Mouse (Mus musculus) liver, postnatal 0 days (tissue): Measurements from ENCODE around the gene Brk1. TPM values are rescaled to one million over a fixed set of nuclear protein-coding genes. Genes with fewer than 3 reads are reported as not detected.

ENCODE experiments used
- ATAC-seq: fragments of 200-750 bp; cut with Nextera tagmentation; 2 replicates; pipeline ENCODE4 v1.8.0; 2017; ENCODE audit warnings: mild to moderate bottlenecking, moderate library complexity
- DNase-seq: peaks from one replicate; pipeline ENCODE4 v3.0.0-alpha.2; 2016
- H3K27ac ChIP-seq: fragments of 300-500 bp; sonication (generic); 2 replicates; pipeline ENCODE4 v1.5.1; 2014; ENCODE audit warnings: antibody characterized with exemption, moderate library complexity, mild to moderate bottlenecking, low read depth
- H3K27me3 ChIP-seq: fragments of 300-500 bp; sonication (generic); 2 replicates; pipeline ENCODE4 v1.6.1; 2014; ENCODE audit warnings: low read length, control low read depth, mixed read lengths; ENCODE audit not compliant: insufficient read depth
- H3K36me3 ChIP-seq: fragments of 300-500 bp; sonication (generic); replicated peaks from 2 replicates; pipeline ENCODE4 v1.6.1; 2014; ENCODE audit warnings: mild to moderate bottlenecking, control low read depth, low read length, moderate library complexity, mixed read lengths; ENCODE audit not compliant: insufficient read depth
- H3K4me1 ChIP-seq: fragments of 300-500 bp; sonication (generic); 2 replicates; pipeline ENCODE4 v1.6.1; 2014; ENCODE audit warnings: antibody characterized with exemption, mild to moderate bottlenecking, control low read depth; ENCODE audit not compliant: insufficient read depth
- H3K4me2 ChIP-seq: fragments of 300-500 bp; sonication (generic); 2 replicates; pipeline ENCODE4 v1.6.1; 2014; ENCODE audit warnings: low read depth, mild to moderate bottlenecking, low read length, moderate library complexity, mixed read lengths
- H3K4me3 ChIP-seq: fragments of 300-500 bp; sonication (generic); 2 replicates; pipeline ENCODE4 v1.5.1; 2014; ENCODE audit warnings: low read depth, low read length
- H3K9ac ChIP-seq: fragments of 300-500 bp; sonication (generic); replicated peaks from 2 replicates; pipeline ENCODE4 v1.6.1; 2014; ENCODE audit warnings: mild to moderate bottlenecking, moderate library complexity
- H3K9me3 ChIP-seq: fragments of 300-500 bp; sonication (generic); 2 replicates; pipeline ENCODE4 v1.6.1; 2016; ENCODE audit warnings: mild to moderate bottlenecking, control low read depth, low read length, mixed read lengths
- CTCF ChIP-seq: sonication (generic); IDR thresholded peaks from 2 replicates; pipeline ENCODE4 v1.5.1; 2016; ENCODE audit warnings: antibody characterized with exemption, low read depth
- EP300 ChIP-seq: IDR thresholded peaks from 2 replicates; pipeline ENCODE4 v1.6.1; 2016; ENCODE audit warnings: antibody characterized with exemption, low read depth, mild to moderate bottlenecking
- WGBS: fragments of 180-500 bp; shearing (Covaris S2); extraction: QIAGEN DNeasy Blood & Tissue Kit; methylation state at CpG from one replicate; pipeline ENCODE4 v1.1.7; 2014; ENCODE audit not compliant: insufficient replicate concordance; 5-methylcytosine and 5-hydroxymethylcytosine counted together
- polyA plus RNA-seq: library from polyadenylated mRNA; unstranded; fragments of >200 nt; fragmentation: Nextera tagmentation; extraction: Ambion mirVana; gene quantifications from 2 replicates; pipeline ENCODE4 v1.2.1, GENCODE M21; 2015

The Brk1 gene
- polyA plus RNA-seq, 1 experiment from 2014 or later: 88.9 TPM

DNA sequence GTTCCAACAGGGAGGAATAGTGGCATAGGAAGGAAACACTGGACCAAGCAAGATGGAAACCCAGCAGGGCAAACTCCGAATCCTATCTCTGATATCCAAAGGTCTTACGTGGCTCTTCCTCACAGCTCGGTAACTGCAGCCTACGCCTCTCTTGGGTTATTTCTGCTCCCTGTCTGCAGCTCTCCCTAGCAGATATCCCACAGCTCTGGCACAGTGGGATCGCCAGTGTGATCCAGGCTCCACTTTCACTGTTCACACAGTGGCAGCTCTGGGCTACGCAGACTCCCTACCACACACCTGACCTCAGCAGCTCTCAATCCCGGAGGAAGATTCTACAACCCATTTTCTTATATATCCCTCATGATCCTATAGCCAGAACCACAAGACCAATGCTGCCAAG is 9.6 kb downstream of the Brk1 start:
- Histone ChIP-seq H3K27ac (no peak overlapping the region), H3K4me1 (no peaks in the 10 kb centered on the region), H3K4me2 (no peak overlapping the region), H3K36me3 (peaks cover 41% of the 10 kb centered on the region), H3K9me3 (no peaks in the 10 kb centered on the region), H3K27me3 (no peaks in the 10 kb centered on the region), H3K9ac (no peak overlapping the region), H3K4me3 (no peak overlapping the region)
- ATAC-seq (no peak), DNase-seq (no peak)
- TF ChIP-seq CTCF (no peak), EP300 (no peak)
- WGBS: 88% methylated on average over 7 of the region's 7 CpGs

DNA sequence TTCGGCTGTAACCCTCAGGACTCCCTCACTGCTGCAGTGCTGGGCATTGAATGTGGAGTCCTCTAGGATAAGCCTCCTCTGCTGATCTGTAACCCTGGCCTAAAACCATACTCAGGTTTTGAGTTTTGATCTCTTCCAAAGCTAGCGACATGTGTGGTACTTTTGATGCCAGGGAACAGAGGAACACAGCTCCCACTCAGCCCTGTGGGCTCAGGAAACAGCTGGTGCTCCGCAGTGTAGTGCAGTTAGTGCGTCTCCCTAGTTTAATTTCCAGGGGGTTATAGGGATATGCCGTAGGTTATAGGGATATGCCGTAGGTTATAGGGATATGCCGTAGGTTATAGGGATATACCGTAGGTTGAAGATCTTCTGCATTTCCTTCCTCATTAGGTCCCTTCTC is 10.4 kb downstream of the Brk1 start:
- no peak for DNase-seq
- WGBS: 91% methylated on average over 8 of the region's 8 CpGs
- no peak for ATAC-seq
- Histone ChIP-seq H3K4me3 (no peak overlapping the region), H3K4me1 (no peaks in the 10 kb centered on the region), H3K27me3 (no peaks in the 10 kb centered on the region), H3K4me2 (no peak overlapping the region), H3K27ac (no peak overlapping the region), H3K9ac (no peak overlapping the region), H3K36me3 (peaks cover 41% of the 10 kb centered on the region), H3K9me3 (no peaks in the 10 kb centered on the region)
- TF ChIP-seq EP300 (no peak), CTCF (no peak)

DNA sequence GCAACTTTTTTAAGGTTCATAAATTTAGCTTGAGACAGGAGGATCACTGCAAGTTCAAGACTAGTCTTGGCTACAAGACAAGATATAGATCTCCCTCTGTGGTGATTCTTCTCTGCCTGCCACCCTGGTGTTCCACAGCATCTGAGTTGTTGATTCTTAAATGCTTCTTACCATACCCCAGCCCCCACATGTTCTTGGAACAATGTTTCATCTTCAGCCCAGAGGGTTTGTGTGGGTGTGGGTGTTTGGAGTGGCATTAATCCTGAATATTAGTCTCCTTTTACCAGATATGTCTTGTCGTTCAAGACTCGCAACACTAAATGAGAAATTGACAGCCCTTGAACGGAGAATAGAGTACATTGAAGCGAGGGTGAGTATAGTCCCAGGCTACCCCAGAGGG is 10.9 kb downstream of the Brk1 start:
- no peak overlapping the region for H3K4me3 ChIP-seq
- H3K36me3 ChIP-seq: peaks cover 41% of the 10 kb centered on the region
- TF ChIP-seq EP300 (no peak), CTCF (no peak)
- H3K4me1 ChIP-seq: no peaks in the 10 kb centered on the region
- no peak overlapping the region for H3K4me2 ChIP-seq
- no peak for DNase-seq
- H3K9ac ChIP-seq: no peak overlapping the region
- WGBS: 94% methylated on average over 4 of the region's 4 CpGs
- no peaks in the 10 kb centered on the region for H3K9me3 ChIP-seq
- H3K27me3 ChIP-seq: no peaks in the 10 kb centered on the region
- no peak overlapping the region for H3K27ac ChIP-seq
- ATAC-seq: no peak

GRCm38 (mm10) chr6:113623386-113623785 is 18.8 kb downstream of the Brk1 start:
- H3K27ac ChIP-seq: peak overlapping the region; percentile 87; the same call in 1 of the 2 replicates
- 49% methylated on average over 5 of the region's 5 CpGs for whole genome bisulfite sequencing
- H3K9ac ChIP-seq: peak overlapping the region; percentile 74; the same call in 1 of the 2 replicates

DNA sequence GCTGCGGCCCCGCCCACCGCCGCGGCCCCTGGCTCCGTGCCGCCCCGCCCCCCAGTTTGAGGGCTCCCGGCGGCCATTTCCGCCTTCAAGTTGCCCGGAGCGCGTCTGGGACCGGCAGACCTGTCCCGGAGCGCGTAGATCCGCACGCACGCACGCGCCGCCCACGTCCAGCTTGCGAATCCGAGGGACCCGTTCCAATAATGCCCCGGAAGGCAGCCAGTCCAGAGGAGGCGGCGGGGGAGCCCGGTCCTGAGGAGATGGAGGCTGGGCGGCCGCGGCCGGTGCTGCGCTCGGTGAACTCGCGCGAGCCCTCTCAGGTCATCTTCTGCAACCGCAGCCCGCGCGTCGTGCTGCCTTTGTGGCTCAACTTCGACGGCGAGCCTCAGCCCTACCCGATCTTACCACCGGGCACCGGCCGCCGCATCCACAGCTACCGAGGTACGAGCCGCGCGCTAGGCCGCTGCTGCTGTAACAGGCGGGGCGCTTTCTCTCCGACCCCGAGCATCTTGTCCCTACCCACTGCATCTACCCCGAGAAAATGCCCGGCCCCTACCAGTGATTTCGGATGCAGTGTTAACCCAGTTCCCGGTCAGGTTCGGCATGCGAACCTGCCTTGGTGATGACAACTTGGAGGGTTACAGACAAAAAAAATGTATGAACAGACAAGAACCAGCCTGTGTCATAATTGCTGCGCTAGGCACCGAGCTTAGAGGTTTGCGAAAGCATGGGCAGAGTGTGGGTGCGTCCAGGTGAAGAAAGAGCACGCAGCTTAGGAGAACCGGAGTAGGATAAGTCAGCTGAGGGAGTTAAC is 19.6 kb downstream of the Brk1 start, which contains the start of gene Vhl:
TSS of gene Vhl (plus strand) at position 19 of the 811 bp plus-strand sequence.
- peak within 1 kb of the TSS; percentile 78 for H3K4me3 ChIP-seq
- under 1% methylated on average over 60 of the region's 76 CpGs for WGBS
- TF ChIP-seq EP300 (no peak), CTCF (no peak; the same call in 1 of the 2 replicates)
- DNase-seq: peak; percentile 92
- peak within 1 kb of the TSS; percentile 83 for H3K4me2 ChIP-seq
- ATAC-seq: peak; percentile 94
- no peaks in the 10 kb centered on the region for H3K27me3 ChIP-seq
- peaks cover 9% of the 10 kb centered on the region for H3K36me3 ChIP-seq
- peak within 1 kb of the TSS; percentile 87 for H3K27ac ChIP-seq
- H3K9ac ChIP-seq: peak within 1 kb of the TSS; percentile 74
- no peaks in the 10 kb centered on the region for H3K9me3 ChIP-seq
- H3K4me1 ChIP-seq: peaks cover 17% of the 10 kb centered on the region

More at GRCm38 (mm10) chr6:113623386-113623785, 18.8 kb downstream of the Brk1 start:
- Histone ChIP-seq H3K27me3 (no peaks in the 10 kb centered on the region), H3K4me2 (peak overlapping the region; percentile 83), H3K9me3 (no peaks in the 10 kb centered on the region), H3K4me3 (peak overlapping the region; percentile 78), H3K4me1 (peaks cover 17% of the 10 kb centered on the region), H3K36me3 (peaks cover 5% of the 10 kb centered on the region)
- ATAC-seq: no peak
- no peak for TF ChIP-seq EP300
- no peak for TF ChIP-seq CTCF
- no peak for DNase-seq

GRCm38 (mm10) chr6:113624989-113625770 is 20.6 kb downstream of the Brk1 start:
- H3K4me2 ChIP-seq: peak overlapping the region; percentile 83
- peaks cover 20% of the 10 kb centered on the region for H3K36me3 ChIP-seq
- DNase-seq: no peak
- H3K9me3 ChIP-seq: no peaks in the 10 kb centered on the region
- H3K9ac ChIP-seq: peak overlapping the region; percentile 28; the same call in 1 of the 2 replicates
- H3K4me1 ChIP-seq: peaks cover 17% of the 10 kb centered on the region
- H3K27ac ChIP-seq: no peak overlapping the region; the same call in 1 of the 2 replicates
- H3K4me3 ChIP-seq: peak overlapping the region; percentile 78
- 62% methylated on average over 5 of the region's 5 CpGs for WGBS
- no peaks in the 10 kb centered on the region for H3K27me3 ChIP-seq
- no peak for TF ChIP-seq EP300
- no peak for TF ChIP-seq CTCF
- no peak for ATAC-seq
